Mouse (Mus musculus): ENCODE data around the gene Sphk2. TPM values are rescaled to one million over a fixed set of nuclear protein-coding genes. Genes with fewer than 3 reads are reported as not detected.
"Not testable (repeated sequence)": the region's sequence is repeated elsewhere in the genome, so short reads cannot be mapped to it uniquely, and the experiment has no call there.

Sphk2 gene
- total and polyA plus RNA-seq, 2 experiments from 2014 or later, result 15.8 to 23.5 TPM

GRCm38 (mm10) chr7:45677627-45678295 is 40.0 kb downstream of the Sphk2 start:
- Histone ChIP-seq H3K27ac (ENCODE audit: low read depth, low read length) (no peak overlapping the region), H3K9ac (replicated peaks; ENCODE audit: low read length, poor library complexity, severe bottlenecking) (no peak overlapping the region), H3K4me2 (ENCODE audit: low read depth, low read length, poor library complexity, severe bottlenecking) (no peak overlapping the region), H3K4me3 (ENCODE audit: low read depth, low read length) (no peak overlapping the region), H3K4me1 (ENCODE audit: insufficient read depth, low read length) (no peaks in the 10 kb centered on the region), H3K27me3 (ENCODE audit: insufficient read depth, low read length) (no peaks in the 10 kb centered on the region), H3K9me3 (ENCODE audit: low read length) (no peaks in the 10 kb centered on the region), H3K36me3 (ENCODE audit: insufficient read depth, low read length) (no peaks in the 10 kb centered on the region)
- no peak for TF ChIP-seq CTCF (IDR thresholded peaks at IDR 0.05)
- ATAC-seq (ENCODE audit: low FRiP score), result no peak
- DNase-seq (ENCODE audit: low spot score), result no peak
- 76% methylated on average over 7 of the region's 7 CpGs for WGBS

- DNase-seq (ENCODE audit: low spot score), result no peak
- WGBS, result 97% methylated on average over 9 of the region's 9 CpGs
- H3K27ac ChIP-seq (ENCODE audit: low read depth, low read length), result no peak overlapping the region
- no peaks in the 10 kb centered on the region for H3K9me3 ChIP-seq (ENCODE audit: low read length)
- no peak overlapping the region for H3K4me3 ChIP-seq (ENCODE audit: low read depth, low read length)
- no peaks in the 10 kb centered on the region for H3K36me3 ChIP-seq (ENCODE audit: insufficient read depth, low read length)
- no peak for ATAC-seq (ENCODE audit: low FRiP score)
- no peak overlapping the region for H3K9ac ChIP-seq (replicated peaks; ENCODE audit: low read length, poor library complexity, severe bottlenecking)
- peak; percentile 24; the same call in 1 of the 2 replicates for TF ChIP-seq CTCF (IDR thresholded peaks at IDR 0.05)
- no peaks in the 10 kb centered on the region for H3K27me3 ChIP-seq (ENCODE audit: insufficient read depth, low read length)
- no peaks in the 10 kb centered on the region for H3K4me1 ChIP-seq (ENCODE audit: insufficient read depth, low read length)
- H3K4me2 ChIP-seq (ENCODE audit: low read depth, low read length, poor library complexity, severe bottlenecking), result no peak overlapping the region
These were observed 48.9 kb downstream of the Sphk2 start for GRCm38 (mm10) chr7:45668921-45669320.

GRCm38 (mm10) chr7:45667761-45668160 is 50.0 kb downstream of the Sphk2 start:
- no peak for TF ChIP-seq CTCF (IDR thresholded peaks at IDR 0.05)
- Histone ChIP-seq H3K4me3 (ENCODE audit: low read depth, low read length) (no peak overlapping the region), H3K9ac (replicated peaks; ENCODE audit: low read length, poor library complexity, severe bottlenecking) (no peak overlapping the region), H3K9me3 (ENCODE audit: low read length) (no peaks in the 10 kb centered on the region), H3K36me3 (ENCODE audit: insufficient read depth, low read length) (no peaks in the 10 kb centered on the region), H3K4me2 (ENCODE audit: low read depth, low read length, poor library complexity, severe bottlenecking) (no peak overlapping the region), H3K27me3 (ENCODE audit: insufficient read depth, low read length) (no peaks in the 10 kb centered on the region), H3K27ac (ENCODE audit: low read depth, low read length) (no peak overlapping the region), H3K4me1 (ENCODE audit: insufficient read depth, low read length) (no peaks in the 10 kb centered on the region)
- DNase-seq (ENCODE audit: low spot score) (peak; percentile 42), ATAC-seq (ENCODE audit: low FRiP score) (no peak)
- WGBS, result 64% methylated on average over 14 of the region's 14 CpGs

- Histone ChIP-seq H3K36me3 (ENCODE audit: insufficient read depth, low read length) (no peaks in the 10 kb centered on the region), H3K4me1 (ENCODE audit: insufficient read depth, low read length) (no peaks in the 10 kb centered on the region), H3K9ac (replicated peaks; ENCODE audit: low read length, poor library complexity, severe bottlenecking) (no peak within 1 kb of the TSS), H3K4me3 (ENCODE audit: low read depth, low read length) (no peak within 1 kb of the TSS), H3K27ac (ENCODE audit: low read depth, low read length) (no peak within 1 kb of the TSS), H3K9me3 (ENCODE audit: low read length) (no peaks in the 10 kb centered on the region), H3K27me3 (ENCODE audit: insufficient read depth, low read length) (no peaks in the 10 kb centered on the region), H3K4me2 (ENCODE audit: low read depth, low read length, poor library complexity, severe bottlenecking) (no peak within 1 kb of the TSS)
- ATAC-seq (ENCODE audit: low FRiP score), result no peak
- no peak for TF ChIP-seq CTCF (IDR thresholded peaks at IDR 0.05)
- WGBS, result 84% methylated on average over 7 of the region's 7 CpGs
- no peak for DNase-seq (ENCODE audit: low spot score)
These were observed 51.6 kb downstream of the Sphk2 start, which contains the start of gene Fut2 for GRCm38 (mm10) chr7:45666161-45666560. Gene Fut2, minus strand, starts transcription at chr7:45666394.

GRCm38 (mm10) chr7:45665303-45666138 is 52.3 kb downstream of the Sphk2 start:
- no peak overlapping the region for H3K4me3 ChIP-seq (ENCODE audit: low read depth, low read length)

GRCm38 (mm10) chr7:45661702-45662101 is 56.1 kb downstream of the Sphk2 start:
- H3K4me1 ChIP-seq (ENCODE audit: insufficient read depth, low read length); H3K4me2 ChIP-seq (ENCODE audit: low read depth, low read length, poor library complexity, severe bottlenecking); H3K27ac ChIP-seq (ENCODE audit: low read depth, low read length); H3K9me3 ChIP-seq (ENCODE audit: low read length); H3K27me3 ChIP-seq (ENCODE audit: insufficient read depth, low read length); H3K4me3 ChIP-seq (ENCODE audit: low read depth, low read length); H3K36me3 ChIP-seq (ENCODE audit: insufficient read depth, low read length); ATAC-seq (ENCODE audit: low FRiP score); H3K9ac ChIP-seq (replicated peaks; ENCODE audit: low read length, poor library complexity, severe bottlenecking); DNase-seq (ENCODE audit: low spot score): not testable (repeated sequence)
- 89% methylated on average over 6 of the region's 6 CpGs for WGBS

More at GRCm38 (mm10) chr7:45665303-45666138, 52.3 kb downstream of the Sphk2 start:
- no peak overlapping the region for H3K9ac ChIP-seq (replicated peaks; ENCODE audit: low read length, poor library complexity, severe bottlenecking)
- H3K27me3 ChIP-seq (ENCODE audit: insufficient read depth, low read length), result no peaks in the 10 kb centered on the region
- H3K27ac ChIP-seq (ENCODE audit: low read depth, low read length), result no peak overlapping the region
- H3K36me3 ChIP-seq (ENCODE audit: insufficient read depth, low read length), result no peaks in the 10 kb centered on the region
- no peak overlapping the region for H3K4me2 ChIP-seq (ENCODE audit: low read depth, low read length, poor library complexity, severe bottlenecking)
- no peak for ATAC-seq (ENCODE audit: low FRiP score)
- H3K9me3 ChIP-seq (ENCODE audit: low read length), result no peaks in the 10 kb centered on the region
- no peak for TF ChIP-seq CTCF (IDR thresholded peaks at IDR 0.05)
- no peak for DNase-seq (ENCODE audit: low spot score)
- no peaks in the 10 kb centered on the region for H3K4me1 ChIP-seq (ENCODE audit: insufficient read depth, low read length)
- WGBS, result 61% methylated on average over 13 of the region's 13 CpGs
